Mouse (Mus musculus): ENCODE data around the gene Polr3b.

Polr3b gene

DNA sequence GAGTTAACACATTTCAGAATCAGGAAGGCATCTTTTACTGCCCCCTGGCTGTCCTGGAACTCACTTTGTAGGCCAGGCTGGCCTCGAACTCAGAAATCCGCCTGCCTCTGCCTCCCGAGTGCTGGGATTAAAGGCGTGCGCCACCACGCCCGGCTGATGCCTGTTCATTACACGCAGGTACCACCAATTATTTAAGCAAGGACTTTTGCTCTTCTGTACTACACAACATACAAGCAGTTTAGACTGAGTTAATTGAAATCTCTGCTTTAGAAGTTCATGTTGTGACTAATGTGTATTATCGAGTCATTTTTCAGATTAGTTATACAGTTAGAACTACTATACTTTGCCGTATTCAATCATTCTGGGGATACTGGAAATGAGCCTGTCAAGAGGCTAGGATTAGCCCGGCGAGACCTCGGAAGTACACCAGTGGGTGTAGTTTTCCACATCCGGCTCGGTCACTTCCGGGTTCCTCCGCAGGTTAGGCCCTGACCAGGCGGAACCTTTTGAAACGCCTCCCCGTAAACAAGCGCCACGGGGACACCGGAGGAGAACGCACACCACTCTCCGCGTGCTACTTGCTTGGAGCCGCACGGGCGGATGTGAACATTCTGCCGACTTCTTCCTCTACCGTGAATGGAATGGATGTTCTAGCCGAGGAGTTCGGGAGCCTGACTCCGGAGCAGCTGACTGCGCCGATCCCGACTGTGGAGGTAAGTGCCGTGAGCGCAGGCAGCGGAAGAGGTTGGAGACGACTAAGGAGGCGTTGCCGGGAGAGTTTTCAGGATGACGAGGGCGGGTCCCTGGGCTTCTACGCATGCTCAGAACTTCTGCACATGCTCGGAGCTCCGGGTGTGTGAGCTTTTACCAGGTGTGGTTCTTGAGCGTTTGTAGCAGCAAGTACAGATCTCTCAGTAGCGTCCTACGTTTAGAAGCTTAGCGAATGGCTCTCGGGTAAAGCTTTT is at the start of gene Polr3b:
TSS of gene Polr3b (plus strand) at position 467 of the 965 bp plus-strand sequence.
- peak; percentile 93 for DNase-seq (ENCODE audit: low spot score)

DNA sequence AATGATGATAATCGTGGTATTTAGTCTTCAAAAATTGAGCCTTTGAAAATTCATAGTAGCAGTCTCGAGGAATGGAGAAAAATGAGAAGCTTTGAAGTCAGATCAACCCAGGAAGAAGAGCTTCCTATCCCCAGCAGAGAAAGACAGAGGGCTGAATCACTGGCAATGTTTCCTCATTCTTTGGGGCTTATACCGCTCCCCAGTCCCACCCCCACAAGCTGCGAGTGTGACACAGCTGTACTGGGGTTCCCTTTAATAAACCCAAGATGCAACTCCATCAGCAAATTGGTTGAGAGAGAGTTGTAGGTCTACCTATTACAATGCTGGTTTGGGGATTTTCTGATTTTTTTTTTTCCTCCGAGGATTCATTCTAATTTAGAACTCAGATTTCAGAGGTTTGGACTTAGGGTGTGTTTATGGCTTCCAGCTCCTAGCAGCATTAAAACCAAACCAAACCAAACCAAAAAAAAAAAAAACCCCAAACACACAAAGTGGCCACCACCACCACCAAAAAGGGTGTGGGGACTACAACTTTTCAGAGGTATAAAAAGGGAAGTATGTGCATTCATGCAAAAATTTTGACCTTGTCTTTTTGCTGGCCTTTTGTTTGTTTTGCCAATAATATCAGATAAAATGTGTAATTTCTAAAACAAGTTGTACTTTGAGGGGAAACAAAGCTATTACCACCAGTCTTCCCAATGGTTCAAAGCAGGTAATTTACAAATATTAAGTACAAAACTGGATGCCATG is 48.2 kb upstream of the Polr3b start:
- DNase-seq (ENCODE audit: low spot score): no peak

DNA sequence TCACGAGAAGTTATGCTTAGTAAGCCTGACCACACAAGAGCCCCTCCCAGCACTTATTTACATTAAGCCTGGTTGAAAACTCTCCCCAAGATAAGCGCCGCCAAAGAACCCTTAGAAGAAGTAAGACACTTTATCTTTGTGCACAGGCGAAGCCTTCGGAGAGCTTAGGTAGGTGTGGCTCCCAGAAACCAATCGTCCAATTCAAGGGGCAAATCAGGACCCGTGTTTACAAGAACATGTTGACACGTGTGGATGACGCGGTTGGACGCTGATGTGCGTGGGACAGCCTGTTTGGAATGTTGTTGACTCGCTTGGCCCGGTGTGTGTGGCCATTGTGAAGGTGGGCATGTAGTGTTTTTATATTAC is 46.1 kb upstream of the Polr3b start:
- DNase-seq (ENCODE audit: low spot score): no peak

DNA sequence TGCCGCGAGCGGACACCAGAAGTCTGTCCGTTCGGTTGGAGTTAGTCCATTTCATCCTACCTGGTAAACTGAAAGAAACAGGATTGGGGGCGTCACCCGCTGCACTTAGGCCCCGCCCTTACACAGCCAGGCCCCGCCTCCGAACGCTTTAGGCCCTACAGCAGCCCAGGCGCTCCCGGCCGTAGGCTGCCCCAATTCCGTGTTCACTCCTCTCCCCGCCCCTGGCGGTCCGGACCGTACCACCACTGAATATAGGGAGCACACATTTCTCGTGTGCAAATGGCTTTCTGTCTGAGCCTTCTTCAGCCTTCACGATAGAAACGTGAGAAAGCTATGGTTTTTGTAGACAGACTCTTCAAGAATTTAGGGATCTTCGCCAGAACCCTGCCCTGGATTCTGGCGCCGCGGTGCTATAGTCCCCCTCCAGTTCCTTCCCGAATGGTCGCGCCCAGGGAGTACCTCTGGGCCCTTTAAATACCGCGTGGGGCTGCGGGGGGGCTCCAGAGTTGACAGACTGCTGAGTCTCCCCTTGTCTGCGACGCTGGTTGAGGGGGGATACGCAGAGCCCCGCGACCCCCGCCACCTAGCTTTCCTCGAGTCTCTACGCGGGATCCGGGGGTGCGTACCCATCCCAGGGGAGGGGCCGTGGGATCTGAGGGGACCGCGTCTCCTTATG is 45.6 kb upstream of the Polr3b start, which contains the start of gene Tcp11l2:
TSS of gene Tcp11l2 (plus strand) at position 232 of the 676 bp plus-strand sequence.
- DNase-seq (ENCODE audit: low spot score): peak; percentile 91

DNA sequence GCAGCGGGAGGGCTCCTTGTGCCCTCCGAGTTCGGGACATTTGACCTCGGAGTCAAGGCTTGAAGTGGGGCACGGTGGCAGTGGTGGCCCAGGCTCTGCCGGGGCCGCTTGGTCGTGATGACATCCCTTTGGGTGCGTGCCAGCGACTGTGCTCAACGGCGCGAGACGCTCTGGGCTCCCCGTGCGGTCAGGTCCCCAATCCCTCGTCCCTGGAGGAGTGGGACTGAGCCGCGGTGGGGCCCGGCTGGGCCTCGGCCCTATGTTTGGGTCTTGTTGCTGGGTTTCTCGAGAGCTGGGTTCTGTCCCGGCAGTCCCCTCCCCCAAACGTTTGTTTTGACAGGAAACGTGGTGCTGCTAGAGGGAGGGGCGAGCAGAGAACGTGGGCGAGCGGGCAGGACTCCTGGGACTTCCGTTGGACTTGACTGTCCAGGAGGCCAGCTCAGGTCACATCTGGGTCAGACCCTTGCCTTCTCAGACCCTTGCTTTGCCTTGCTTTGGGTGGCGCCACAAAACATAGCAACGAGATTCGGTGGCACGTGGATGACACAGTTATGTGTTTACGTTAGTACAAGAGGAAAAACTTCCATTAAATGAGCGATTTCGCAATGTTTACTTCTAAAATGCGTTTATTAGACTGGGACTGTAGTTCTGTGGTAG is 44.9 kb upstream of the Polr3b start:
- peak; percentile 67 for DNase-seq (ENCODE audit: low spot score)

DNA sequence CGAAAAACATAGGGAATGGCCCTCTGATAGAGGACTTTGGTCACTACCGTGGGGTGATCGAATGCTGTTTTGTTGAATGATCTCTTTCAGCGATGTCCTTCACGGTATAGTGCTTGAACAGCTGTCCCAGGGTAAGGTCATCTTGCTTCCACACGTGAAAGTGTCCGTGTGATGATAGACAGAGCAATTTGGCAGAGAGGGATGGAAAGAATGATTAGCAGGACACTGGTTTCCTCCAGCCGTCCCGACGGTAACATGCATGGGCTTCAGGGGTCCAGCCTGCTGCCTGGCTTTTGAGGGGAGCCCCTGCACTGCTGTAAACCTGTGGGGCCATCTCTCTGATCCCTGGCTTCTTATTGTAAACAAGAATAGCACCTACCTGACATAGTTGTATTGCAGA is 43.4 kb upstream of the Polr3b start:
- no peak for DNase-seq (ENCODE audit: low spot score)

DNA sequence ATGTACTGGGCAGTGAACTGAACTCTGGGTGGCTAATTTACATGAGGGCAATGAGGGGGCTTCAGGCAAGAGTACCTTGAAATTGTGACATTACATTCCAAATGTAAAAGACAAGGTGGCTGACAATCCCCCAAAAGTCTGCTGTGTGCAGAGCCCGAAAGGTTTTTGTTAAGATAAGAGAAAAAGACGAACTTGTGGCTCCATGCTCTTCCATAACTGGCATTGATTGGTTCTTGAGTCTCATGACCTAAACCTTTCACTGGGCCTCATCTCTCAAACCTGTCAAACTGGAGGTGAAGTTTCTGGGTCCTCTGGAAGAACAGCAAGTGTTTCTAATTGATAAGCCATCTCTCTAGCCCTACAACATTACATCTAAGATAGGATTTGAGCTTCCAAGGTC is 42.6 kb upstream of the Polr3b start:
- DNase-seq (ENCODE audit: low spot score): no peak

DNA sequence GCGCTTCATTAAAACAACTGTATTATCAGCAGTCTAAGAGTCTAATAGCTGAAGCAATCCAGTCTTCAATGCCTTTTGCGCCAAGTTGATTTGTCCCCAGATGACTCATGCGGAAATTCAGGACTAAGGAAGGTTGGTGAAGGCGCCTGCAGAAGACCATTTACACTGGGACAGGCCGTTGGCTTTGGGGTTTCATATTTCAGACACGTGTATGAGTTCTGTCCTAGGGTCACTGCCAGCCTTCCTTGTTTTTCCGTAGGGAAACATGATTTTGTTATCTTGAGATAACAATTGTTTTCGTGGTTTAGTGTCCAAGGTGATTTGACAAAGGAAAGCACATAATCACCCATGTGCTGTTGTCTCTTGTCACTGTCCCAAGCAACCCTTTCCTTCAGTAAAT is 40.9 kb upstream of the Polr3b start:
- DNase-seq (ENCODE audit: low spot score): no peak

DNA sequence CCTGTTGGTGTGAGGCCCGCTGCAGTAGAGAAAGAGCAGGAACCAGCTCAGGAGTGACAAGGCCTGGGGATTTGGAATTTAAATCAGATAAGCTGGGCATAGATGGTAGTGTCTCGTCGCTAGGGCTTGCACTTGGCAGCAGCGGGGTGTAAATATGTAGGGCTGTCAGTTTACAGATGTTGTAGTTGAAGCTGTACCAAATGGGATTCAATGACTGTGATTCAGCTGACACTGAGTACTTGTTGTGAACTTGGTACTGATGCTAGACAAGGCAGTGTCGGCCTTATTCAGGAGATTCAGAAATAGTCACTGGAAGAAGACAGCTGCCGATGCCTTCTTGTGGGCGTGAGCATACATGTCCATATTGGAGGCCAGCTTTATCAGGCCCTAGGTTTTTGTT is 39.9 kb upstream of the Polr3b start:
- no peak for DNase-seq (ENCODE audit: low spot score)

DNA sequence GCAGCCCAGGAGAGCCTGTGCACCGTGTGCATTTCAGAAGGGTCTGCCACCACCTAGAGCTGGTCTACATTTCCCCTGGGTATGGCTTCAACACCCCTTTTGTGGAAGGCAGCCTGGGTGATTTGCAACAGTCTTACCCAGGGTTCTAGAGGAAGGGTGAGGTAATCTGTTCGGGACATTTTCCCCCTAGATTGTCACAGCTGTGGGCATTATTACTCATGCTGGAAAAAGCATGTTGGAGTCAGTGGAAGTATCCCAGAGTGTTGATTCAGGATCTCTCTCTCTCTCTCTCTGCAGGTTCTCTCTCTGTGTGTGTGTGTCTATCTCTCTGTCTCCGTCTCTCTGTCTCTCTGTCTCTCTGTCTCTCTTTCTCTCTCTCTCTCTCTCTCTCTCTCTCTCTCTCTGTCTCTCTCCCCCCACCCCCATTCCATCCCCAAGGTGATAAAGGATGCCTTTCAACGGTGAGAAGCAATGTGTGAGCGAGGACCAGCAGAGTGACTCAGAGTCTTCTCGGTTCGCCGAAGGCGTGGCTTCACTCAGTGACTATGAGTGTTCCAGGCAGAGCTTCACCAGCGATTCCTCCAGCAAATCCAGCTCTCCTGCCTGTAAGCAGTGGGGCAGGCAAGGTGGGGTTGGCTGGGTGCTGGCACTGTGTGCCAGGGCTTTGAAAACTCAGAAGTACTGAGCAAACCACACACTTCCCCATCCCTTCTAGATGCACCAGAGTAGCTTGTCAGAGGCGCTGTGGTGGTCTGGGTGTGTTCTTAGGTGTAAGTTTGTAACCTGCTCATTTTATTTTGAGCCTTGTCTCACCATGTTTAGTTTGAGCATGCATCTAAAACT is 37.4 kb upstream of the Polr3b start:
- DNase-seq (ENCODE audit: low spot score): no peak

DNA sequence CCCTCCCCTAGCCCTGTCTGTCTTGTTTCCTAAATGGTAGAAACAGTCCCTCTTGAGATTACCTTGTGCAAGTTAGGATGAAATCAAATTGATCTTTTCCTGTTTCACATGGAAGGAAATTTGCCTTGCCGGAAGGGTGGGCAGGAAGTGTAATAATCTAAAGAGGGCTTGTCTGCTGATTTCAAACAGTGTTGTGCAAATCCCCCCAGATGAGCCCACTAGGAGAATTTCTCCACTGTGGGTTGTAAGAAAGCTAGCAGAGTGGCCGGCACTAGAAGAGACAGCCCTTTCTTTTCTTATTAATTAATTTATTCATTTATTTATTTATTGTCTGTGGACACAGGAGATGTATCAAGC is 36.8 kb upstream of the Polr3b start:
- DNase-seq (ENCODE audit: low spot score): no peak

DNA sequence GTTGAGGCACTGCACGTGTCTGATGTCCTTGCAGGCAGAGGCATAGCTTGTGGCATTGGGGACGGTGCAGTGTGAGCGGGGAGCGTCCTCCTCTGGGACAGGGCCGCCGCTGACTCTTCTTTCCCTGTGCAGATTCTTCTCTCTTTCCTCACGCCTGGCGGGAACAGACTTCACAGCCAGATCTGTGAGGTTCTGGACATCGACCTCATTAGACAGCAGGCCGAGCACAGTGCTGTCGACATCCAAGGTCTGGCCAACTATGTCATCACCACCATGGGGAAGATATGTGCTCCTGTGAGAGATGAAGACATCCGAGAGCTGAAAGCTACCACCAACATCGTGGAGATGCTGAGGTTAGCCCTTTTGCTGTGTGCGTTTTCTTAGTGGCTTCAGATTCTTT is 31.1 kb upstream of the Polr3b start:
- no peak for DNase-seq (ENCODE audit: low spot score)

DNA sequence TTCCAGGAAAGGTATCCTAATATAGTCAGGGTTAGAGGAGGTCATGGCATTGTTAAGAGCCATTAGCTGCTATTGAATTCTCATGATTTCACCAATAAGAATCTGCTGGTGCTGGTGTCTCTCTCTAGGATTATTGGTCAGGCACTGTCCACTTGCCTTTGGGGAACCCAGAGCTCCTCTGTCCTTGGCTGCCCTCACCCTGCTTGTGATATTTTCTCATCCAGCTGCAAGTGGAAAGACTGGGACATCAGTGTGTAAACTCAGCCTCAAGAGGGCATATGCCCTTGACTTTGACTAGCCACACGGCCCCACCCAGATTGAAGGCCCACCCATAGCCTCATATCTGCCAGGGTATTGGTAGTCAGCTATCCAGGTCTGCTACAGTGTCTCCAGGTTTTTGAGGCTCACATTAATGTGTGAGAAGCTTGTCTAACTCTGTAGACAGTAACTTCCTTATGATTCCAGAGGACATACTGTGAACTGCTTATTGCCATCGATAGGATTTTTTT is 30.4 kb upstream of the Polr3b start:
- DNase-seq (ENCODE audit: low spot score): no peak

DNA sequence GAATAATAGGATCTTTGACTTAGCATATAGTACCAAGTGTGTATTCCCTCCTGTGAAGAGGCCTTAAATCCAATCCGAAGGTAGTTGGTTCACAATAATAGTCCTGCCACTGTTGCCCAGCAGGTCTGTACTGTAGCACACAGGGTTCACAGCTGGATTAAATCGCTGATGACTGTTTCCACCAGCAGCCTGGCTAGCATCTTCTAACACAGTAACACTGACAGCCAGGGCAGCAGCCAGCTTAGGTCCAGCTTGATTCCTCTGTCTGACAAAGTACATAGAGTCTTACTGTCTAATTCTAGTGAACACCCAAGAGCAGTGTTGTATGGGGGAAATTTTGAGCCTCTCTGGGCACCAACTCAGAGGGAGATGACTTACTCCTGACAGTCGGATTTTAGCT is 29.3 kb upstream of the Polr3b start:
- DNase-seq (ENCODE audit: low spot score): no peak

DNA sequence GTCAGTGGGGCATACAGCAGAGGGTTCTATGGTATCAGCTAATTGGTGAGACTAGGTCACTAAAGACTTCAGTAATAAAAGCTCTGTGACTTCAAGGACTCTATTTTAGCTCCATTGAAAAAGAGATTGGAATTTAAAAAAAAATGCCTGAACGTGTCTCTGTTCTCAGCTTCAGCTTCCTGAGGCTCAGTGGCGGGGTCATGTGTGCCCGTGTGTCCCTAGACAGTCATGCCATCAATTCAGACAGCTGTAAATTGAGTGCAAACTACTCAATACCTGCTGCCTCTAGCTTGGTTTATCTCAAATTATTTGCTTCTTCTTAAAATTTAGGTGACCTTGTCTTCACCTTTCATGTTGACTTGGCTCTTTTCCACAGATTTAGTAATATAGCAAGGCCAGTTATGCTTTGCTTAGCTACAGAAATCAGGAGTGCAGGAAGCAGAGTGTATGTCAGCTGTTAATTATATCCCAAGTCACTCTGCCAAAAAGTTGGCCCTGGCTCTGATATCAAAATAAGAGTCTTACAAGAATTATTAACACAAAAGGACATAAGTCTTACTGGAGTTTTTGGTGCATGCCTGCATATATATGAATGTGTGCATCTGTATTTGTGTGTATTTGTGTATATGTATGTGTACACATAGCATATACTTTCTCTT is 24.8 kb upstream of the Polr3b start:
- DNase-seq (ENCODE audit: low spot score): no peak

DNA sequence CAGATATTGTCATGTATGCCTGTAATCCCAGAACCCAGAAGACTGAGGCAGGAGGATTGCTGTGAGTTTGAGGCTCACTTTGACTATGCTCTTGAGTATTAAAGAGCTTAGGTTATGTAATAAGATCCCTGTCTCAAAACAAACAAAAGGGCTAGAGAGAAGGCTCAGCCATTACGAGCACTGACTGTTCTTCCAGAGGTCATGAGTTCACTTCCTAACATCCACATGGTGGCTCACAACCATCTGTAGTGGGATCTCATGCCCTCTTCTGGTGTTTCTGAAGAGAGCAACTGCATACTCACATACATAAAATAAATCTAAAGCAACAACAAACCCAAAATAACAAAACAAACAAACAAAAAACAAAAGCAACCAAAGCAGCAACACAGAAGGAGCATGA is 23.9 kb upstream of the Polr3b start:
- DNase-seq (ENCODE audit: low spot score): no peak

DNA sequence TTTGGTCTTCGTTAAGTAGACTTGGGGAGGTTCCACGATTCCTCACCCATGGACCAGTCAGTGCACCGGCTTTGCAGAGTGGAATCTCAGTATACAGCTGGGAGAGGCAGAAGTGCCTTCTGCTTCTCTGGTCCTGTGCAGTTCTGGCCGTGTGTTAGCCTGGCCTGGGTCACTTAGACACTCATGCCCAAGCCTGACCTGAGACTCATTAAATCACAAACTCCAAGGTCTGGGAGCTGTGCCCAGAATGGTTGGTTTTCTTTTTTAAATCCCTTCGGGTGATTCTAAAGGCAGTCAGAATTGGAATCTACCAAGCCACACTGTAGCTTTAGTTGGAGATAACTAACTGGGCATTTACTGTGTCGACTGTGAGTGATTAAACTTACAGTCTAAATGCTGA is 22.0 kb upstream of the Polr3b start:
- DNase-seq (ENCODE audit: low spot score): no peak

DNA sequence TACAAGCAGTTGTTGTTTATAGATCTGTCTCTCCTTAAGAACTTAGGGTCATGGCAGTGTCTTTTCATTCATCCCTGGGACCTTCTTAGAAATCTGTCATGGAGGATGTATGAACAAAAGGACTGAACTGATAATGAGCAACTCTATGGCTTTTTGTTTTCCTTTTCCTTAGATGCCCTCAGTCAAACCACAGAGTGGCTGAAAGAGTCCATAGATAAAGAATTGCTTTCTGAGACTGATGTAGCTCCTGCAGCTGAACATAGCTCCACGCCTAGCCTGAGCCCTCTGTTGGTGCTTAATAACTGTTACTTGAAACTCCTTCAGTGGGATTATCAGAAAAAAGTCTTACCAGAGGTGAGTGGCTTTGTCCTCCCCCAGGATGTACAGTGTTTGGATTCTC is 17.8 kb upstream of the Polr3b start:
- no peak for DNase-seq (ENCODE audit: low spot score)

DNA sequence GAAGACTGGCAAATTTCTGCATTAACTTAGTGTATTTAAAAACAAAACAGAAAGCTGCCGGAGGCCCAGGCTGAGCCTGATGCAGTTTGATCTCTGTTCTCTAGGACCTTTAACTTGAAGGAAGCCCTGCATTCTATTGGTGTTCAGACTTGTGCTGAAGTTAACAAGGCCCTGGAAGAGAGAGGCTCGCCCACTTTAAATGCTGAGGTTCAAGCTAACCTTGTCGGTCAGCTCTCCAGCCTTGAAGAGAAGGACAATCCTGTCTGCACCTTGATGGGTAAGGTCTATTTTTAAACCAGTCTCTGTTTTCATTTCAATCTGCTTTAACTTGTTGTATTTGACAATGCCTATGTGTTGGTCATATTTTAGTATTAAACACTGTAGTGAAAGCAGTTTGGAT is 13.7 kb upstream of the Polr3b start:
- no peak for DNase-seq (ENCODE audit: low spot score)

DNA sequence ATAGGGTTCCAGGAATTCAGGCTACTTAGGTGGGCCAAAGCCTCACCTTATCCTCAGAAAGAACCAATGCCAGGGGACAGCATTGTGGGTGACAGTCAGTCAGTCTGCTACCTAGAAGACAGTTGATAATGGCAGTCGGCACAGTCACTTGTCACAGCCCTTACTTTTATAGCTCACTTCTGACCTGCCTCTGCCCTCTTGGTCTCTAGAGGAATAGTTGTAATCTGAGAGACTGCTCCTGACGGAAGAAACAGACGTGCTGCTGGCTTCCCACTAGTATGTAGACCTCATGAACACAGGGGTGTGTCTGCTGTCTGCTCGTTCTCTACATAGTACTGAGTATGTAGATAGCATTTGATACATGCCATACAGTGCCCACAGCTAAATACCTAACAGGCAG is 11.8 kb upstream of the Polr3b start:
- no peak for DNase-seq (ENCODE audit: low spot score)

DNA sequence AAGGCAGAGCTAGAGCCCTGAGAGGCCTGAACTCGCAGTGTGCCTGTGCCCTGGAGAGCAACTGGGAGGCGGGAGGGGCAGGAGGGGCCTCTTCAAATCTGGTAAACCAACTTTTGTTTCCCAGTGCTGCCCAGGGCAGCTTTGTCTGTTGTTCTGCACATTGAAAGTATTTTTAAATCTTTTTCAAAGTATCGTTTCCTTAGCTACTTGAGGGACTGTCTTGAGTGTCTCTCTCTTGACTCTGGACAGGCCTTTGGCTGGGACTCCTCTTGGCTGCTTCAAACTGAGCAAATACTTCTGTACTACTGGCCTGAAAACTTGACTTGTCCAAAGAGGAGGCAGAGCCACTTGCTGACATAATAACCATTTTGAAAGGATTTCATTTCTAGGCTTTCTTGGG is 11.3 kb upstream of the Polr3b start:
- DNase-seq (ENCODE audit: low spot score): no peak

Measured in layer of hippocampus, adult 9-10 months (tissue).